ENCODE assay signal across 7 mouse cellular contexts in the genomic region with DNA sequence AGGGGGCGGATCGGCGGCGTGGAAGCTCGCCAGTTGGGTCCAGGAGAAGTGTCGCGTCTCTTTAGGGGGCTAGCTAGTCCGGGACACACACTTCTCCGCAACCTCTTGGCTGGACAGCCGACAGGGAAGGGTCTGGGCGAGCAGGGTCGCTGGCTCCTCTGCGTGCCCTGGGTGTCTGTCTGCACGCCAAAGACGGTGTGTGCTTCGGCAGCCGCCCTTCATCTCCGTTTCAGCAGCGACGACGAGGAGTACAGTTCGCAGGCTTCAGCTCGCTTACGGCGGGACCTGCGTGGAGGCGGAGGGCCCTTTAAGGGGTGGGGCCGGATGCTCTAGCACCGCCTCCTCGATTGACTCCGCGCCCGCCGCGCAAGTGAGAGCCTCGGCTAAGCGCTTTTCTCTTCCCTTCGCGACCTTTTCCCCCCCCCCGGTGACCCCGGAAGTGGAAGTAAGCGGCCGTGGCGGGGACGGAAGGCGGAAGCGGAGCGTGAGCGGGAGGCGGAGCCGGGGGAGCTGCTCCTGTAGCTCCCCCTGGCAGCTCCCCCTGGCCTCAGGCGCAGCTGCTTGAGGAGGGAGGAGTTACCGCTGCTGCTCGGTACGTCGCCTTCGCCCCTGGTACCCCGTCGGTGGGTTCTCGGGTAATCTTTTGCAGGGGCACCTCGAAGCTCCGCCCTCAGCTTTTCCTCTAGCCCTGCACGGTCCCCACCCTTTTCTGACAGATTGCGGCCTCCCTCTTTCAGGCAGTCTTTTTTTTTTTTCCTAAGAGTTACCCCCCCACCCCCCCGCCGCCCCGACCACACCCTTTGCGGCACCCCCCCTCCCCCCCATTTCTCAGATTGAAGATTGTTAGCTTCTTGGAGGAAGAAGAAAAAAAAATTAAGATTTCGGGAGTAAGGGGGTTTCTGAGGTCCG. TPM values are rescaled to one million over a fixed set of nuclear protein-coding genes. Genes with fewer than 3 reads are reported as not detected.
DNase-seq lines count a peak whose midpoint lies in the region; ATAC-seq lines count a peak whose summit lies in the region.

No protein-coding gene starts in this region.

- H3K4me3 ChIP-seq in intestine, embryonic 15.5 days (replicated peaks): peak overlapping the region; percentile 83
- peak overlapping the region; percentile 78 for H3K4me3 ChIP-seq in midbrain, embryonic 11.5 days (ENCODE audit: low read depth, low read length)

- H3K36me3 ChIP-seq in intestine, embryonic 15.5 days: peaks cover 4% of the 10 kb centered on the region
- H3K36me3 ChIP-seq in midbrain, embryonic 11.5 days (ENCODE audit: control insufficient read depth, insufficient read depth, low read length): no peaks in the 10 kb centered on the region

- peak overlapping the region; percentile 99 for H3K27ac ChIP-seq in intestine, embryonic 15.5 days
- peak overlapping the region; percentile 93 for H3K27ac ChIP-seq in midbrain, embryonic 11.5 days (ENCODE audit: low read depth, low read length)

- DNase-seq in adrenal gland, adult 18-20 months (ENCODE audit: low spot score in 2 of 2): peak; percentile 86 to 89
- peak; percentile 99 for DNase-seq in embryo, embryonic 11 days
- peak; percentile 98 for DNase-seq in gastrocnemius, postnatal 25 days
- DNase-seq in left cerebral cortex, postnatal 36 days (ENCODE audit: low spot score in 2 of 2): peak; percentile 94 to 95
- peak; percentile 99 for DNase-seq in midbrain, embryonic 11.5 days (ENCODE audit: low spot score, missing footprints)
- peak; percentile 95 for DNase-seq in skeletal muscle tissue, adult 2 months (ENCODE audit: low read depth, low spot score)

- H3K9me3 ChIP-seq in intestine, embryonic 15.5 days: no peaks in the 10 kb centered on the region
- H3K9me3 ChIP-seq in midbrain, embryonic 11.5 days (ENCODE audit: control insufficient read depth, low read length): no peaks in the 10 kb centered on the region

- H3K27me3 ChIP-seq in intestine, embryonic 15.5 days (replicated peaks): no peaks in the 10 kb centered on the region
- H3K27me3 ChIP-seq in midbrain, embryonic 11.5 days (ENCODE audit: control insufficient read depth, insufficient read depth, low read length): no peaks in the 10 kb centered on the region

- ATAC-seq in intestine, embryonic 15.5 days: peak; percentile 96
- peak; percentile 95 for ATAC-seq in midbrain, embryonic 11.5 days (ENCODE audit: low FRiP score)

- intact Hi-C loops in left cerebral cortex, postnatal 36 days (cut with DNase I): loop anchor here (1.0 kb wide), 2 partner anchors 16 to 57 kb away; a partner anchor contains a TSS

- peak overlapping the region; percentile 89 for H3K9ac ChIP-seq in intestine, embryonic 15.5 days
- H3K9ac ChIP-seq in midbrain, embryonic 11.5 days (ENCODE audit: low read length): peak overlapping the region; percentile 89

- peaks cover 38% of the 10 kb centered on the region for H3K4me1 ChIP-seq in intestine, embryonic 15.5 days (replicated peaks)
- peaks cover 26% of the 10 kb centered on the region for H3K4me1 ChIP-seq in midbrain, embryonic 11.5 days (ENCODE audit: control insufficient read depth, insufficient read depth, low read length)

- peak overlapping the region; percentile 81 for H3K4me2 ChIP-seq in intestine, embryonic 15.5 days (replicated peaks)
- peak overlapping the region; percentile 80 for H3K4me2 ChIP-seq in midbrain, embryonic 11.5 days

- WGBS in intestine, embryonic 15.5 days: under 1% methylated on average over 69 of the region's 70 CpGs
- WGBS in midbrain, embryonic 11.5 days: under 1% methylated on average over 69 of the region's 70 CpGs

RNA-seq across cellular contexts. Expression of a gene that starts 1.2 kb away (rescaled TPM):
- 1 to 10 TPM; 6.7 to 7.6 TPM for total RNA-seq in adrenal gland, adult 18-20 months (2021)
- total RNA-seq in gastrocnemius, postnatal 25 days (2021): 1 to 10 TPM; 3.4 to 4.2 TPM
- polyA plus RNA-seq in intestine, embryonic 15.5 days (2015; fragmentation: Nextera tagmentation; extraction: Ambion mirVana): 11.2 and 12.7 TPM in 2 replicates
- 1 to 10 TPM; 8.4 to 8.5 TPM for total RNA-seq in left cerebral cortex, postnatal 36 days (2021)
- 17.4 and 18.6 TPM in 2 replicates for polyA plus RNA-seq in midbrain, embryonic 11.5 days (2014; fragmentation: Nextera tagmentation; extraction: Ambion mirVana)

RNA-seq across cellular contexts. Expression of a gene that starts 1.5 kb away (rescaled TPM):
- total RNA-seq in adrenal gland, adult 18-20 months (2021): 10 to 100 TPM; 60.0 to 67.1 TPM
- total RNA-seq in gastrocnemius, postnatal 25 days (2021): 10 to 100 TPM; 20.7 to 21.5 TPM
- 44.6 and 47.6 TPM in 2 replicates for polyA plus RNA-seq in intestine, embryonic 15.5 days (2015; fragmentation: Nextera tagmentation; extraction: Ambion mirVana)
- total RNA-seq in left cerebral cortex, postnatal 36 days (2021): 10 to 100 TPM; 65.0 to 66.9 TPM
- 36.3 and 40.3 TPM in 2 replicates for polyA plus RNA-seq in midbrain, embryonic 11.5 days (2014; fragmentation: Nextera tagmentation; extraction: Ambion mirVana)

RNA-seq across cellular contexts. Expression of a gene that starts 11.8 kb away (rescaled TPM):
- total RNA-seq in adrenal gland, adult 18-20 months (2021): 10 to 100 TPM; 52.6 to 53.4 TPM
- total RNA-seq in gastrocnemius, postnatal 25 days (2021): 10 to 100 TPM; 26.5 to 28.4 TPM
- polyA plus RNA-seq in intestine, embryonic 15.5 days (2015; fragmentation: Nextera tagmentation; extraction: Ambion mirVana): 186 and 201 TPM in 2 replicates
- 10 to 100 TPM; 32.9 to 40.9 TPM for total RNA-seq in left cerebral cortex, postnatal 36 days (2021)
- 279 and 283 TPM in 2 replicates for polyA plus RNA-seq in midbrain, embryonic 11.5 days (2014; fragmentation: Nextera tagmentation; extraction: Ambion mirVana)

RNA-seq across cellular contexts. Expression of a gene that starts 14.6 kb away (rescaled TPM):
- total RNA-seq in adrenal gland, adult 18-20 months (2021): 10 to 100 TPM; 33.1 to 41.7 TPM
- 1 to 10 TPM; 1.7 to 3.6 TPM for total RNA-seq in gastrocnemius, postnatal 25 days (2021)
- 0.60 and 1.0 TPM in 2 replicates for polyA plus RNA-seq in intestine, embryonic 15.5 days (2015; fragmentation: Nextera tagmentation; extraction: Ambion mirVana)
- under 1 TPM; 0.50 to 0.76 TPM for total RNA-seq in left cerebral cortex, postnatal 36 days (2021)
- 0.26 and 0.33 TPM in 2 replicates for polyA plus RNA-seq in midbrain, embryonic 11.5 days (2014; fragmentation: Nextera tagmentation; extraction: Ambion mirVana)

RNA-seq across cellular contexts. Expression of a gene that starts 16.1 kb away (rescaled TPM):
- total RNA-seq in adrenal gland, adult 18-20 months (2021): 10 to 100 TPM; 45.2 to 52.3 TPM
- 1 to 10 TPM; 3.1 to 3.7 TPM for total RNA-seq in gastrocnemius, postnatal 25 days (2021)
- 101 and 116 TPM in 2 replicates for polyA plus RNA-seq in intestine, embryonic 15.5 days (2015; fragmentation: Nextera tagmentation; extraction: Ambion mirVana)
- 1 to 10 TPM; 7.1 to 7.7 TPM for total RNA-seq in left cerebral cortex, postnatal 36 days (2021)
- 64.4 and 70.6 TPM in 2 replicates for polyA plus RNA-seq in midbrain, embryonic 11.5 days (2014; fragmentation: Nextera tagmentation; extraction: Ambion mirVana)

Comparison
In these comparisons a context has a peak if more than half of its experiments do, and no peak if none do; other contexts are left out.
1. Peak in every context shown above with its lines: DNase-seq, ATAC-seq, H3K4me3 ChIP-seq and H3K27ac ChIP-seq.